In the genomic region with DNA sequence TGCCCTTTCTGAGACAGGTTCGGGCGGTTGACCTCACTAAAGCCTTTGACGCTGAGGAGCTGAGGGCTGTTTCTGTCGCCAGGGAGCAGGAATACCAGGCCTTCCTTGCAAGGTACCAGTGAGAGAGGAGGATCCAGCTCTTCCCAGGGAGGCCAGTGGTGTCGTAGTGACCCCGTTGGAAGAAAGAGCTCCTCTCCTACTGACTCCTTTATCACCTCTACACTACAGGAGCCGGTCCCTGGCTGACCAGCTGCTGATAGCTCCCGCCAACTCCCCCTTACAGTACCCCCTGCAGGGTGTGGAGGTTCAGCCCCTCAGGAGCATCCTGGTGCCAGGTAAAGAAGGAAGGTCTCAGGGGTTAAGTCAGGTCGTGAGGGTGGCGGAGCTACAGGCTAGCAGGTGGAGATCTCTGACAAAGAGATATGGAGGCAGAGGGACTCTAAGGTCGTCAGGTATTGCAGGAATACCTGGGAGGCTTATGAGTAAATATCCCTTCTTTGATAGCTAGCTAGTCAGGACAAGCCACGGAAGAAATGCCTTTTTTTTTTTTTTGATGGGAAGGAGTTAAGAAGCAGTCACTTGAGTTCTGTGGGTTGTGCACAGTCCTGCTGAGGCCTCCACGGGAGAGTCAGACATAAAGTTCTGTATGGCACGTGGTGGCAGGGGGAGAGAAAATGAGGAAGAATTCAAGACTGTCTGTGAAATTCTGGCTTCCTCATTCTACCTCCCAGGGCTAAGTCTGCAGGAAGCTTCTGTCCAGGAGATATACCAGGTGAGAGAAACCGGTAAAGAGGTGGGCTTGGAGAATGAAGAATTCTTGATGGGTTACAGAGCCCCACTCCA, we compare ENCODE assay signal across 8 mouse cellular contexts. TPM values are rescaled to one million over a fixed set of nuclear protein-coding genes. Genes with fewer than 3 reads are reported as not detected.
DNase-seq lines count a peak whose midpoint lies in the region; ATAC-seq and TF ChIP-seq lines count a peak whose summit lies in the region.

No protein-coding gene starts in this region.

- peak overlapping the region; percentile 84 for H3K4me3 ChIP-seq in liver, adult 2 months (ENCODE audit: insufficient read depth, low read depth, low read length)
- H3K4me3 ChIP-seq in forebrain, embryonic 11.5 days (ENCODE audit: low read depth, low read length), result peak overlapping the region; percentile 53
- H3K4me3 ChIP-seq in limb, embryonic 14.5 days (replicated peaks; ENCODE audit: low read length), result peak overlapping the region; percentile 60; the same call in 1 of the 2 replicates
- peak overlapping the region; percentile 73 for H3K4me3 ChIP-seq in neural tube, embryonic 15.5 days (replicated peaks)

- peaks cover 10% of the 10 kb centered on the region; the same call in 1 of the 2 replicates for H3K79me2 ChIP-seq in liver, adult 2 months (ENCODE audit: control insufficient read depth, insufficient read depth, low read length)

- H3K36me3 ChIP-seq in liver, adult 2 months (ENCODE audit: control insufficient read depth, insufficient read depth, low read length), result peaks cover 7% of the 10 kb centered on the region; the same call in 1 of the 2 replicates
- H3K36me3 ChIP-seq in forebrain, embryonic 11.5 days (ENCODE audit: control insufficient read depth, insufficient read depth, low read length), result no peaks in the 10 kb centered on the region
- H3K36me3 ChIP-seq in limb, embryonic 14.5 days (ENCODE audit: control insufficient read depth, insufficient read depth, low read length), result no peaks in the 10 kb centered on the region
- peaks cover 25% of the 10 kb centered on the region for H3K36me3 ChIP-seq in neural tube, embryonic 15.5 days

- WGBS in liver, adult 2 months, result 9% methylated on average over 15 of the region's 15 CpGs
- 26% methylated on average over 15 of the region's 15 CpGs for whole genome bisulfite sequencing in forebrain, embryonic 11.5 days
- 23% methylated on average over 15 of the region's 15 CpGs for WGBS in limb, embryonic 14.5 days
- WGBS in neural tube, embryonic 15.5 days, result 23% methylated on average over 15 of the region's 15 CpGs

- no peaks in the 10 kb centered on the region for H3K9me3 ChIP-seq in forebrain, embryonic 11.5 days (ENCODE audit: control insufficient read depth, low read length)
- no peaks in the 10 kb centered on the region for H3K9me3 ChIP-seq in limb, embryonic 14.5 days (ENCODE audit: control insufficient read depth, low read length)
- no peaks in the 10 kb centered on the region for H3K9me3 ChIP-seq in neural tube, embryonic 15.5 days (replicated peaks)

- H3K9ac ChIP-seq in liver, adult 2 months (ENCODE audit: low read depth, low read length), result peak overlapping the region; percentile 95
- H3K9ac ChIP-seq in forebrain, embryonic 11.5 days (ENCODE audit: low read length), result no peak overlapping the region
- no peak overlapping the region for H3K9ac ChIP-seq in limb, embryonic 14.5 days (ENCODE audit: low read depth, low read length, severe bottlenecking)
- H3K9ac ChIP-seq in neural tube, embryonic 15.5 days (replicated peaks), result peak overlapping the region; percentile 97

- TF ChIP-seq CTCF in liver, adult 2 months (IDR thresholded peaks at IDR 0.05; ENCODE audit: low read depth, low read length), result no peak

- H3K4me1 ChIP-seq in liver, adult 2 months (ENCODE audit: control insufficient read depth, insufficient read depth, low read length), result peaks cover 17% of the 10 kb centered on the region
- H3K4me1 ChIP-seq in forebrain, embryonic 11.5 days (replicated peaks; ENCODE audit: control insufficient read depth, insufficient read depth, low read length), result peaks cover 22% of the 10 kb centered on the region; the same call in 1 of the 2 replicates
- H3K4me1 ChIP-seq in limb, embryonic 14.5 days (ENCODE audit: control insufficient read depth, insufficient read depth, low read length), result no peaks in the 10 kb centered on the region; the same call in none of the 2 replicates
- H3K4me1 ChIP-seq in neural tube, embryonic 15.5 days, result peaks cover 38% of the 10 kb centered on the region

- DNase-seq in liver, adult 2 months (ENCODE audit: extremely low read depth, low read depth, low spot score), result no peak
- DNase-seq in liver, result no peak
- no peak for DNase-seq in forebrain, embryonic 11.5 days (ENCODE audit: low spot score)
- DNase-seq in limb, embryonic 14.5 days (ENCODE audit: low spot score), result no peak
- no peak for DNase-seq in kidney, adult 9 months

- peak overlapping the region; percentile 98 for H3K27ac ChIP-seq in liver, adult 2 months (replicated peaks; ENCODE audit: insufficient read depth, low read depth, low read length)
- no peak overlapping the region for H3K27ac ChIP-seq in forebrain, embryonic 11.5 days (ENCODE audit: low read depth, low read length)
- H3K27ac ChIP-seq in limb, embryonic 14.5 days (replicated peaks; ENCODE audit: low read depth, low read length), result no peak overlapping the region
- peak overlapping the region; percentile 95 for H3K27ac ChIP-seq in neural tube, embryonic 15.5 days (replicated peaks)

- no peak overlapping the region; the same call in 1 of the 2 replicates for H3K4me2 ChIP-seq in forebrain, embryonic 11.5 days (ENCODE audit: low read depth, low read length, severe bottlenecking)
- no peak overlapping the region; the same call in 1 of the 2 replicates for H3K4me2 ChIP-seq in limb, embryonic 14.5 days (replicated peaks; ENCODE audit: low read depth, low read length, severe bottlenecking)
- H3K4me2 ChIP-seq in neural tube, embryonic 15.5 days, result peak overlapping the region; percentile 81

- no peak for ATAC-seq in forebrain, embryonic 11.5 days (replicated peaks; ENCODE audit: low FRiP score)
- ATAC-seq in limb, embryonic 14.5 days (ENCODE audit: low FRiP score, low read depth), result no peak
- no peak for ATAC-seq in neural tube, embryonic 15.5 days (ENCODE audit: low FRiP score)
- no peak for ATAC-seq in erythroid progenitor cell, adult 5-6 weeks (replicated peaks; ENCODE audit: low FRiP score, poor library complexity, severe bottlenecking)
- ATAC-seq in cerebellum, adult (ENCODE audit: insufficient number of reproducible peaks, low FRiP score, low TSS enrichment), result no peak

- TF ChIP-seq POLR2A in liver, adult 2 months (IDR thresholded peaks at IDR 0.05; ENCODE audit: extremely low read depth, insufficient read depth, low read length), result no peak
- no peak for TF ChIP-seq POLR2A in limb, embryonic 14.5 days (IDR thresholded peaks at IDR 0.05; ENCODE audit: borderline replicate concordance, extremely low read depth, insufficient read depth, insufficient read length)

- H3K27me3 ChIP-seq in liver, adult 2 months (ENCODE audit: control insufficient read depth, insufficient read depth, low read length), result no peaks in the 10 kb centered on the region
- H3K27me3 ChIP-seq in forebrain, embryonic 11.5 days (ENCODE audit: control insufficient read depth, insufficient read depth, low read length), result peaks cover 53% of the 10 kb centered on the region
- peaks cover 61% of the 10 kb centered on the region for H3K27me3 ChIP-seq in limb, embryonic 14.5 days (ENCODE audit: control insufficient read depth, insufficient read depth, low read length)
- peaks cover 43% of the 10 kb centered on the region for H3K27me3 ChIP-seq in neural tube, embryonic 15.5 days (replicated peaks)

RNA-seq across cellular contexts. Expression of a gene that starts 2.0 kb away (rescaled TPM):
- 21.9 and 36.3 TPM in 2 replicates for total RNA-seq in liver, adult 2 months (2014; rRNA removed)
- polyA plus RNA-seq in liver, adult 2 months (2012; rRNA removed), result 85.0 and 89.8 TPM in 2 replicates
- 7.8 and 8.4 TPM in 2 replicates for polyA plus RNA-seq in forebrain, embryonic 11.5 days (2014; fragmentation: Nextera tagmentation; extraction: Ambion mirVana)
- polyA plus RNA-seq in limb, embryonic 14.5 days (2012; rRNA removed), result 12.1 and 15.0 TPM in 2 replicates
- 10.8 and 11.8 TPM in 2 replicates for polyA plus RNA-seq in limb, embryonic 14.5 days (2014; fragmentation: Nextera tagmentation; extraction: Ambion mirVana)
- polyA plus RNA-seq in neural tube, embryonic 15.5 days (2015; fragmentation: Nextera tagmentation; extraction: Ambion mirVana), result 69.5 and 70.4 TPM in 2 replicates
- 25.2 and 34.2 TPM in 2 replicates for total RNA-seq in erythroid progenitor cell, adult 5-6 weeks (2015; ENCODE audit: low replicate concordance)
- total RNA-seq in erythroid progenitor cell, adult 5-6 weeks (2017; ENCODE audit: low replicate concordance), result 10.7 and 14.0 TPM in 2 replicates

RNA-seq across cellular contexts. Expression of a gene that starts 13.5 kb away (rescaled TPM):
- total RNA-seq in liver, adult 2 months (2014; rRNA removed), result 1.3 and 3.1 TPM in 2 replicates
- 4.1 and 5.8 TPM in 2 replicates for polyA plus RNA-seq in liver, adult 2 months (2012; rRNA removed)
- 0.93 and 1.1 TPM in 2 replicates for polyA plus RNA-seq in forebrain, embryonic 11.5 days (2014; fragmentation: Nextera tagmentation; extraction: Ambion mirVana)
- polyA plus RNA-seq in limb, embryonic 14.5 days (2012; rRNA removed), result 2.9 and 3.7 TPM in 2 replicates
- polyA plus RNA-seq in limb, embryonic 14.5 days (2014; fragmentation: Nextera tagmentation; extraction: Ambion mirVana), result 0.81 and 1.2 TPM in 2 replicates
- polyA plus RNA-seq in neural tube, embryonic 15.5 days (2015; fragmentation: Nextera tagmentation; extraction: Ambion mirVana), result 1.0 TPM in 2 replicates
- not detected in 2 replicates for total RNA-seq in erythroid progenitor cell, adult 5-6 weeks (2015; ENCODE audit: low replicate concordance)
- total RNA-seq in erythroid progenitor cell, adult 5-6 weeks (2017; ENCODE audit: low replicate concordance), result not detected in 2 replicates

RNA-seq across cellular contexts. Expression of a gene that starts 22.9 kb away (rescaled TPM):
- total RNA-seq in liver, adult 2 months (2014; rRNA removed), result 0.83 and 0.87 TPM in 2 replicates
- polyA plus RNA-seq in liver, adult 2 months (2012; rRNA removed), result 0.91 and 1.4 TPM in 2 replicates
- 31.6 and 33.5 TPM in 2 replicates for polyA plus RNA-seq in forebrain, embryonic 11.5 days (2014; fragmentation: Nextera tagmentation; extraction: Ambion mirVana)
- 228 and 246 TPM in 2 replicates for polyA plus RNA-seq in limb, embryonic 14.5 days (2012; rRNA removed)
- polyA plus RNA-seq in limb, embryonic 14.5 days (2014; fragmentation: Nextera tagmentation; extraction: Ambion mirVana), result 86.8 and 113 TPM in 2 replicates
- 32.7 and 34.9 TPM in 2 replicates for polyA plus RNA-seq in neural tube, embryonic 15.5 days (2015; fragmentation: Nextera tagmentation; extraction: Ambion mirVana)
- 0.72 TPM in 1 of 2 replicates, not detected in the other for total RNA-seq in erythroid progenitor cell, adult 5-6 weeks (2015; ENCODE audit: low replicate concordance)
- 0.13 and 10.1 TPM in 2 replicates for total RNA-seq in erythroid progenitor cell, adult 5-6 weeks (2017; ENCODE audit: low replicate concordance)

RNA-seq across cellular contexts. Expression of a gene that starts 28.5 kb away (rescaled TPM):
- total RNA-seq in liver, adult 2 months (2014; rRNA removed), result 1.5 and 1.8 TPM in 2 replicates
- 5.2 and 10.0 TPM in 2 replicates for polyA plus RNA-seq in liver, adult 2 months (2012; rRNA removed)
- polyA plus RNA-seq in forebrain, embryonic 11.5 days (2014; fragmentation: Nextera tagmentation; extraction: Ambion mirVana), result 157 and 170 TPM in 2 replicates
- polyA plus RNA-seq in limb, embryonic 14.5 days (2012; rRNA removed), result 565 and 712 TPM in 2 replicates
- polyA plus RNA-seq in limb, embryonic 14.5 days (2014; fragmentation: Nextera tagmentation; extraction: Ambion mirVana), result 157 and 184 TPM in 2 replicates
- 211 and 245 TPM in 2 replicates for polyA plus RNA-seq in neural tube, embryonic 15.5 days (2015; fragmentation: Nextera tagmentation; extraction: Ambion mirVana)
- total RNA-seq in erythroid progenitor cell, adult 5-6 weeks (2015; ENCODE audit: low replicate concordance), result 18.9 and 22.0 TPM in 2 replicates
- total RNA-seq in erythroid progenitor cell, adult 5-6 weeks (2017; ENCODE audit: low replicate concordance), result 6.3 and 11.9 TPM in 2 replicates

RNA-seq across cellular contexts. Expression of a gene that starts 44.4 kb away (rescaled TPM):
- total RNA-seq in liver, adult 2 months (2014; rRNA removed), result 8.9 and 10.7 TPM in 2 replicates
- 13.0 and 13.9 TPM in 2 replicates for polyA plus RNA-seq in liver, adult 2 months (2012; rRNA removed)
- 16.4 and 17.2 TPM in 2 replicates for polyA plus RNA-seq in forebrain, embryonic 11.5 days (2014; fragmentation: Nextera tagmentation; extraction: Ambion mirVana)
- polyA plus RNA-seq in limb, embryonic 14.5 days (2012; rRNA removed), result 33.1 and 37.5 TPM in 2 replicates
- polyA plus RNA-seq in limb, embryonic 14.5 days (2014; fragmentation: Nextera tagmentation; extraction: Ambion mirVana), result 22.0 and 23.3 TPM in 2 replicates
- polyA plus RNA-seq in neural tube, embryonic 15.5 days (2015; fragmentation: Nextera tagmentation; extraction: Ambion mirVana), result 19.8 and 23.0 TPM in 2 replicates
- 31.4 and 61.6 TPM in 2 replicates for total RNA-seq in erythroid progenitor cell, adult 5-6 weeks (2015; ENCODE audit: low replicate concordance)
- total RNA-seq in erythroid progenitor cell, adult 5-6 weeks (2017; ENCODE audit: low replicate concordance), result 37.8 and 46.2 TPM in 2 replicates

Comparison
In these comparisons a context has a peak if more than half of its experiments do, and no peak if none do; other contexts are left out.
1. H3K27ac ChIP-seq: peak in liver, adult 2 months (single experiment) and neural tube, embryonic 15.5 days (single experiment); none in forebrain, embryonic 11.5 days (single experiment) and limb, embryonic 14.5 days (single experiment).
2. H3K9ac ChIP-seq: peak in liver, adult 2 months (single experiment) and neural tube, embryonic 15.5 days (single experiment); none in forebrain, embryonic 11.5 days (single experiment) and limb, embryonic 14.5 days (single experiment).
3. RNA of a gene that starts 22.9 kb away (polyA plus RNA-seq): 86.8 to 246 TPM in limb, embryonic 14.5 days, 32.7 to 34.9 TPM in neural tube, embryonic 15.5 days and 31.6 to 33.5 TPM in forebrain, embryonic 11.5 days; 0.91 to 1.4 TPM in liver, adult 2 months; every median in the first group is over 10 times any median in the second.
4. Peak in every context shown above with its lines, with median percentiles within 50 percentile points of each other: H3K4me3 ChIP-seq.